Mouse (Mus musculus): ENCODE measurements at regions not wholly inside any gene's neighbourhood (a gene's known extent, or its start where the extent isn't known, plus 50 kb on each side); places are given as distances from the start of the nearest gene placed in this dataset.

DNA sequence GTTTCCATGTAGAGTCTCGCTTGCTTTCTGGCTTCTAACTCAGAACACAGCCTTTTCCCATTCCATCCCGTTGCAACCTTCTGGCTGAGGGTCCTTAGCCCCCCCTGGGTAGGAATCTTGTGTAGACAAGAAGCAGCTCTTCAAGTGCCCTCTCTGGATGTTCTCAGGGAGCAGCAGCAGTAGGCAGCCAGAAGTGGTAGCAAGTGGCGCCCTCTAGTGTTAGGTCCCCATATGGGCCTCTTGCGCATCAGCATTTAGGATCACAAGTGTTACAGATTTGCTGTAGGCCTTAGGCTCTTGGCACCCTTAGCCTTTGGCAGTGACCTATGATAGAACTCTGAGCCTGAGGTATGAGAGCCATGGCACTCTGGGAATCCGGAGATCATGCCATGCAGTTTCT, 239.0 kb downstream of the Hhipl2 start:
- peak; percentile 54 for TF ChIP-seq CTCF (IDR thresholded peaks at IDR 0.05; ENCODE audit: low read depth, low read length)
- TF ChIP-seq POLR2A (IDR thresholded peaks at IDR 0.05; ENCODE audit: borderline replicate concordance, low read depth, low read length): no peak

Measured in bone marrow macrophage, adult 2 months (primary cell).